Mouse (Mus musculus) lung, embryonic 15.5 days (tissue): ENCODE data around the gene Arid1b. TPM values are rescaled to one million over a fixed set of nuclear protein-coding genes. Genes with fewer than 3 reads are reported as not detected.

Experiments used
- ATAC-seq: fragments of 200-750 bp; cut with Nextera tagmentation; 2 replicates; pipeline ENCODE4 v1.8.0; 2017; ENCODE audit warnings: moderate number of reproducible peaks, borderline replicate concordance; ENCODE audit not compliant: low FRiP score, low TSS enrichment; ENCODE audit errors: extremely low read depth
- H3K27ac ChIP-seq: fragments of 300-500 bp; sonication (generic); 2 replicates; pipeline ENCODE4 v1.5.1; 2015; ENCODE audit warnings: moderate library complexity, mild to moderate bottlenecking, inconsistent platforms
- H3K27me3 ChIP-seq: fragments of 300-500 bp; sonication (generic); 2 replicates; pipeline ENCODE4 v1.6.1; 2015; ENCODE audit warnings: inconsistent platforms
- H3K36me3 ChIP-seq: fragments of 300-500 bp; sonication (generic); 2 replicates; pipeline ENCODE4 v1.6.1; 2015; ENCODE audit warnings: inconsistent platforms
- H3K4me1 ChIP-seq: fragments of 300-500 bp; sonication (generic); 2 replicates; pipeline ENCODE4 v1.6.1; 2015; ENCODE audit warnings: inconsistent platforms
- H3K4me2 ChIP-seq: fragments of 300-500 bp; sonication (generic); 2 replicates; pipeline ENCODE4 v1.6.1; 2015; ENCODE audit warnings: inconsistent platforms, mild to moderate bottlenecking, moderate library complexity
- H3K4me3 ChIP-seq: fragments of 300-500 bp; sonication (generic); 2 replicates; pipeline ENCODE4 v1.5.1; 2015; ENCODE audit warnings: mild to moderate bottlenecking, inconsistent platforms
- H3K9ac ChIP-seq: fragments of 300-500 bp; sonication (generic); 2 replicates; pipeline ENCODE4 v1.6.1; 2015; ENCODE audit warnings: inconsistent platforms
- H3K9me3 ChIP-seq: fragments of 300-500 bp; sonication (generic); 2 replicates; pipeline ENCODE4 v1.6.1; 2016; ENCODE audit warnings: inconsistent platforms
- whole genome bisulfite sequencing: fragments of 180-500 bp; shearing (Covaris S2); methylation state at CpG from one replicate; pipeline ENCODE4 v1.1.7; 2015; 5-methylcytosine and 5-hydroxymethylcytosine counted together
- polyA plus RNA-seq: library from polyadenylated mRNA; unstranded; fragments of >200 nt; fragmentation: Nextera tagmentation; extraction: Ambion mirVana; gene quantifications from 2 replicates; pipeline ENCODE4 v1.2.1, GENCODE M21; 2015

Gene Arid1b
- polyA plus RNA-seq, 1 experiment from 2014 or later = 10.5 TPM

DNA sequence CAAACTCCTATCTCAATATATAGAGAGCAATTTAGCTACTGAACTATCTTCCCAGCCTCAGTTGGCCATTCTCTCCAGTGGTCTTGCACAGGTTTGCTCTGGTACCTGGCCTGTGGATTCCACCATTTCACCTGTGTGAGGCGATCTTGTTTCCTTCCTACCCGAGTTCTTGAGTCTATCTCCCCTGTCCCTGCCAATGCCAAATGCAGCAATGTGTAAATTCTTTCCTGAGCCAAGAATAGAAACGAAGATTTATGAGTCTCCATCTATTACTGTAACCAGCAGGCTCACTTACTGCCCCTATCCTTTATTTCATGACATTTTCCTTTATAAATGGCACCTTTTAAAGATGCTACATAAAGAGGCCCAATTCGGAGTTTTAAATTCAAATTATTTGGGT is 376.9 kb downstream of the Arid1b start:
- Histone ChIP-seq H3K27ac (no peak overlapping the region), H3K9me3 (no peaks in the 10 kb centered on the region), H3K36me3 (no peaks in the 10 kb centered on the region), H3K27me3 (no peaks in the 10 kb centered on the region), H3K9ac (no peak overlapping the region), H3K4me1 (no peaks in the 10 kb centered on the region), H3K4me2 (no peak overlapping the region), H3K4me3 (no peak overlapping the region)
- no peak for ATAC-seq
- WGBS = 71% methylated on average over 4 of the region's 4 CpGs

DNA sequence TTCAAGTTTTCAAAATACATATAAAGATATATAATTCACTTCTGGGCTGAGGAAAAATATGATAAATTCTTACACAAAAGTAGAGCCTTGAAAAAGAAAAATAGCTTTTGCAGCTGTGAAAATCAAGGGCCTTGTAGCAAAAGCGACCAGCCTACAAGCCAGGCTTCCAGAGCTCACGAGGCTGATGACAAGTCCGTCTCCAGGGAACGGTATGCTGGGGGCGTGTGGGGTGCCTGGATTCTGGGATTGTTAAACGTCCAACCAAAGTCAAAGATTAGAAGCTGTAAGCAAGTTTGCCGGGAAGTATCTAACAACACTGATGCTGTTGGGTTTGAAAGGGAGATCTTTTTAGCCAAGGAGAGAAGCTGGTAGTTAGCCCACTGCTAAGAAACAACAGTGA is 377.4 kb downstream of the Arid1b start:
- ATAC-seq = no peak
- no peak overlapping the region for H3K27ac ChIP-seq
- no peak overlapping the region for H3K4me2 ChIP-seq
- H3K27me3 ChIP-seq = no peaks in the 10 kb centered on the region
- H3K4me3 ChIP-seq = no peak overlapping the region
- H3K36me3 ChIP-seq = no peaks in the 10 kb centered on the region
- no peaks in the 10 kb centered on the region for H3K4me1 ChIP-seq
- H3K9ac ChIP-seq = no peak overlapping the region
- H3K9me3 ChIP-seq = no peaks in the 10 kb centered on the region
- 61% methylated on average over 7 of the region's 7 CpGs for WGBS

DNA sequence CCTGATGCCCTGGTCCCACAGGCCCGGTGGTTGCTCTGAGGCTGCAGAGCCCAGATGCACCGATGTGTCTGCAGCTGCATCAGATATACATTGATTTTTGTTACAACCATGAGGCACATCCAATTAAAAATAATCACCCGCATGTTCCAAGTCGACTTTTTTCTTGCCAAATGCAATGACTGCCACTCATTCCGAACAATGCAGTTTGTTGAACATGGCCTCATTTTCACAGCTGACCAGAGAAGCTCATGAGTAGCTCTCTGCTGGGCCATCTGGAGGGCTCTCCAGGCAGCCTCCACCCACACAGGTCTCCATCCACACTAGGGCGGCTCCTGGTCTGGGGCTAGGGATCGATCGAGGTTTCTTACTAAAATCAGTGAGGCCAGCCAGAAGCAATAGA is 378.8 kb downstream of the Arid1b start:
- ATAC-seq = no peak
- Histone ChIP-seq H3K4me1 (no peaks in the 10 kb centered on the region), H3K9me3 (no peaks in the 10 kb centered on the region), H3K27ac (no peak overlapping the region), H3K4me2 (no peak overlapping the region), H3K36me3 (no peaks in the 10 kb centered on the region), H3K9ac (no peak overlapping the region), H3K27me3 (no peaks in the 10 kb centered on the region), H3K4me3 (no peak overlapping the region)
- WGBS = 80% methylated on average over 8 of the region's 8 CpGs

- Histone ChIP-seq H3K9ac (no peak overlapping the region), H3K4me1 (no peaks in the 10 kb centered on the region), H3K36me3 (no peaks in the 10 kb centered on the region), H3K27ac (no peak overlapping the region), H3K4me3 (no peak overlapping the region), H3K9me3 (no peaks in the 10 kb centered on the region), H3K27me3 (no peaks in the 10 kb centered on the region), H3K4me2 (no peak overlapping the region)
- no peak for ATAC-seq
- WGBS = 35% methylated on average over 11 of the region's 11 CpGs
Measured at GRCm38 (mm10) chr17:5377151-5377929, 383.2 kb downstream of the Arid1b start.

- WGBS = 27% methylated on average over 7 of the region's 7 CpGs
- Histone ChIP-seq H3K4me2 (no peak overlapping the region), H3K27ac (no peak overlapping the region), H3K4me3 (no peak overlapping the region), H3K9ac (no peak overlapping the region), H3K27me3 (no peaks in the 10 kb centered on the region), H3K36me3 (no peaks in the 10 kb centered on the region), H3K4me1 (no peaks in the 10 kb centered on the region), H3K9me3 (no peaks in the 10 kb centered on the region)
- ATAC-seq = no peak
Measured at GRCm38 (mm10) chr17:5377930-5378310, 383.8 kb downstream of the Arid1b start.

- no peak for ATAC-seq
- H3K4me1 ChIP-seq = no peaks in the 10 kb centered on the region
- no peaks in the 10 kb centered on the region for H3K36me3 ChIP-seq
Measured at GRCm38 (mm10) chr17:5385694-5386093, 391.6 kb downstream of the Arid1b start.

GRCm38 (mm10) chr17:5386885-5387545 is 392.9 kb downstream of the Arid1b start:
- no peak overlapping the region for H3K4me3 ChIP-seq
- H3K4me1 ChIP-seq = no peaks in the 10 kb centered on the region
- H3K27me3 ChIP-seq = no peaks in the 10 kb centered on the region
- H3K36me3 ChIP-seq = no peaks in the 10 kb centered on the region
- H3K4me2 ChIP-seq = no peak overlapping the region
- 76% methylated on average over 12 of the region's 12 CpGs for WGBS
- no peak overlapping the region for H3K9ac ChIP-seq
- no peak overlapping the region for H3K27ac ChIP-seq
- ATAC-seq = no peak
- H3K9me3 ChIP-seq = no peaks in the 10 kb centered on the region

More at GRCm38 (mm10) chr17:5385694-5386093, 391.6 kb downstream of the Arid1b start:
- H3K4me2 ChIP-seq = no peak overlapping the region
- H3K27me3 ChIP-seq = no peaks in the 10 kb centered on the region
- no peak overlapping the region for H3K9ac ChIP-seq
- 77% methylated on average over 1 of the region's 1 CpGs for WGBS
- H3K9me3 ChIP-seq = no peaks in the 10 kb centered on the region
- H3K4me3 ChIP-seq = no peak overlapping the region
- no peak overlapping the region for H3K27ac ChIP-seq

DNA sequence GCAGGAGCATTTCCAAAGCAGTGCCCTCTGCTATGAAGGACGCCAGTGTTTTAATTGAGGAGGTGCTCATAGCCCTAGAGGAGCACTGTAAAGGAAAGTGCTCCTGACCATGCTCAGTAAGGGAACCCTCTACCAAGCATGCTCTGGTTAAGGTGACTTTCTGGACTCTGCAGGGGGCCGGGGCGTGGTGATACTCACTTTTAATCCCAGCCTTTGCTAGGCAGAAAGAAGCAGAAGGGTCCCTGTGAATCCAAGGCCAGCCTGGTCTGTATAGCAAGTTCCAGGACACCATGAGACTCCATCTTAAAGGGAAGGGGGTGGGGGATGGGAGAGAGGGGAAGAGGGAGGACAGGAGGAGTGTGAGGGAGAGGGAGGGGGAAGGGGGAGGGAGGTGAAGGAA is 394.2 kb downstream of the Arid1b start:
- Histone ChIP-seq H3K27ac (no peak overlapping the region), H3K4me2 (no peak overlapping the region), H3K4me1 (no peaks in the 10 kb centered on the region), H3K4me3 (no peak overlapping the region), H3K9me3 (no peaks in the 10 kb centered on the region), H3K27me3 (no peaks in the 10 kb centered on the region), H3K9ac (no peak overlapping the region), H3K36me3 (no peaks in the 10 kb centered on the region)
- 76% methylated on average over 3 of the region's 3 CpGs for WGBS
- ATAC-seq = no peak

GRCm38 (mm10) chr17:5390682-5391081 is 396.6 kb downstream of the Arid1b start:
- WGBS = 61% methylated on average over 10 of the region's 10 CpGs
- no peaks in the 10 kb centered on the region for H3K4me1 ChIP-seq
- ATAC-seq = no peak

GRCm38 (mm10) chr17:5395454-5396205 is 401.5 kb downstream of the Arid1b start:
- Histone ChIP-seq H3K4me3 (no peak overlapping the region), H3K9me3 (no peaks in the 10 kb centered on the region), H3K27me3 (peaks cover 3% of the 10 kb centered on the region; the same call in 1 of the 2 replicates), H3K27ac (no peak overlapping the region), H3K9ac (no peak overlapping the region), H3K4me1 (0 out of 2 replicates have a peak, but pooled peaks cover 4% of the 10 kb centered on the region), H3K36me3 (no peaks in the 10 kb centered on the region), H3K4me2 (no peak overlapping the region)
- no peak for ATAC-seq
- 76% methylated on average over 16 of the region's 16 CpGs for WGBS

More at GRCm38 (mm10) chr17:5390682-5391081, 396.6 kb downstream of the Arid1b start:
- H3K9ac ChIP-seq = no peak overlapping the region
- H3K4me3 ChIP-seq = no peak overlapping the region
- no peak overlapping the region for H3K4me2 ChIP-seq
- no peaks in the 10 kb centered on the region for H3K36me3 ChIP-seq
- H3K27ac ChIP-seq = no peak overlapping the region
- H3K27me3 ChIP-seq = no peaks in the 10 kb centered on the region
- H3K9me3 ChIP-seq = no peaks in the 10 kb centered on the region

DNA sequence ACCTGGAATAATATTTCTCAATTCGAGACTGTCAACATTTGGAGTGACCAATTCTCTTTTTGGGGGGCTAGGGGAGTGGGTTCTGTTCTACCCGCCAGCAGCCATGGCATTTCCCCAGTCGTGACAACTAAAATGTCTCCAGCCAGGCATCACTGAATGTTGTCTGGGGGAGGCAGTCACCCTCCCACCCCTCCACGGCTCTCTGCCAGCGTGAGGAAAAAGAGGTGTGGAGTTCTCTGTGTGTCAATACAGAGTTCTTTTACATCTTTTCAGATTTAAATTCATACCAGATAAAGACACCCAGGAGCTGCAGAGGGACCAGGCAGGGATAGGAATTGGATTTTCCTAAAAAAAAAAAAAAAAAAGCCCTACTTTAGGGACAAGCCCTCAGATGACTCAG is 402.1 kb downstream of the Arid1b start:
- Histone ChIP-seq H3K27me3 (peaks cover 3% of the 10 kb centered on the region; the same call in 1 of the 2 replicates), H3K36me3 (no peaks in the 10 kb centered on the region), H3K4me2 (no peak overlapping the region), H3K4me1 (0 out of 2 replicates have a peak, but pooled peaks cover 4% of the 10 kb centered on the region), H3K4me3 (no peak overlapping the region), H3K9ac (no peak overlapping the region), H3K27ac (no peak overlapping the region), H3K9me3 (no peaks in the 10 kb centered on the region)
- WGBS = 77% methylated on average over 5 of the region's 5 CpGs
- no peak for ATAC-seq
